Mouse (Mus musculus): Measurements from ENCODE around the gene Slc2a8. TPM values are rescaled to one million over a fixed set of nuclear protein-coding genes. Genes with fewer than 3 reads are reported as not detected.

Slc2a8 gene
- polyA plus RNA-seq, 1 experiment = 47.5 TPM

GRCm38 (mm10) chr2:32979675-32980074 lies 2.2 kb downstream of the Slc2a8 start:
- TF ChIP-seq CTCF (IDR thresholded peaks at IDR 0.05; ENCODE audit: extremely low read depth, insufficient read depth, low read length) (no peak), POLR2A (IDR thresholded peaks at IDR 0.05; ENCODE audit: extremely low read depth, insufficient read depth, low read length) (no peak)
- Histone ChIP-seq H3K27ac (ENCODE audit: insufficient read depth, low read length) (no peak overlapping the region), H3K4me3 (ENCODE audit: insufficient read depth, low read length) (no peak overlapping the region), H3K4me1 (ENCODE audit: control insufficient read depth, insufficient read depth, low read length) (peaks cover 7% of the 10 kb centered on the region; the same call in 1 of the 2 replicates)

GRCm38 (mm10) chr2:32978675-32979074 lies 3.2 kb downstream of the Slc2a8 start:
- no peak overlapping the region for H3K4me3 ChIP-seq (ENCODE audit: insufficient read depth, low read length)
- no peak overlapping the region for H3K27ac ChIP-seq (ENCODE audit: insufficient read depth, low read length)
- TF ChIP-seq CTCF (IDR thresholded peaks at IDR 0.05; ENCODE audit: extremely low read depth, insufficient read depth, low read length) = no peak
- TF ChIP-seq POLR2A (IDR thresholded peaks at IDR 0.05; ENCODE audit: extremely low read depth, insufficient read depth, low read length) = no peak
- H3K4me1 ChIP-seq (ENCODE audit: control insufficient read depth, insufficient read depth, low read length) = peaks cover 7% of the 10 kb centered on the region; the same call in 1 of the 2 replicates

GRCm38 (mm10) chr2:32977114-32977513 lies 4.8 kb downstream of the Slc2a8 start:
- no peak for TF ChIP-seq CTCF (IDR thresholded peaks at IDR 0.05; ENCODE audit: extremely low read depth, insufficient read depth, low read length)
- Histone ChIP-seq H3K27ac (ENCODE audit: insufficient read depth, low read length) (no peak overlapping the region), H3K4me1 (ENCODE audit: control insufficient read depth, insufficient read depth, low read length) (peaks cover 7% of the 10 kb centered on the region; the same call in 1 of the 2 replicates), H3K4me3 (ENCODE audit: insufficient read depth, low read length) (no peak overlapping the region)

- TF ChIP-seq POLR2A (IDR thresholded peaks at IDR 0.05; ENCODE audit: extremely low read depth, insufficient read depth, low read length) (no peak), CTCF (IDR thresholded peaks at IDR 0.05; ENCODE audit: extremely low read depth, insufficient read depth, low read length) (no peak)
- no peak overlapping the region for H3K4me3 ChIP-seq (ENCODE audit: insufficient read depth, low read length)
- no peak overlapping the region for H3K27ac ChIP-seq (ENCODE audit: insufficient read depth, low read length)
These were observed 7.7 kb downstream of the Slc2a8 start for GRCm38 (mm10) chr2:32974216-32974615.

GRCm38 (mm10) chr2:32971235-32971634 lies 10.6 kb downstream of the Slc2a8 start:
- no peak for TF ChIP-seq POLR2A (IDR thresholded peaks at IDR 0.05; ENCODE audit: extremely low read depth, insufficient read depth, low read length)
- TF ChIP-seq CTCF (IDR thresholded peaks at IDR 0.05; ENCODE audit: extremely low read depth, insufficient read depth, low read length) = no peak

More at GRCm38 (mm10) chr2:32974216-32974615, 7.7 kb downstream of the Slc2a8 start:
- peaks cover 1% of the 10 kb centered on the region; the same call in 1 of the 2 replicates for H3K4me1 ChIP-seq (ENCODE audit: control insufficient read depth, insufficient read depth, low read length)

GRCm38 (mm10) chr2:32969326-32969725 lies 12.6 kb downstream of the Slc2a8 start:
- Histone ChIP-seq H3K4me1 (ENCODE audit: control insufficient read depth, insufficient read depth, low read length) (0 out of 2 replicates have a peak, but pooled peaks cover 1% of the 10 kb centered on the region), H3K27ac (ENCODE audit: insufficient read depth, low read length) (no peak overlapping the region), H3K4me3 (ENCODE audit: insufficient read depth, low read length) (no peak overlapping the region)
- no peak for TF ChIP-seq CTCF (IDR thresholded peaks at IDR 0.05; ENCODE audit: extremely low read depth, insufficient read depth, low read length)
- 0 out of 2 replicates have a peak, but pooled peaks have one; percentile 32 for TF ChIP-seq POLR2A (IDR thresholded peaks at IDR 0.05; ENCODE audit: extremely low read depth, insufficient read depth, low read length)

More at GRCm38 (mm10) chr2:32971235-32971634, 10.6 kb downstream of the Slc2a8 start:
- Histone ChIP-seq H3K27ac (ENCODE audit: insufficient read depth, low read length) (no peak overlapping the region), H3K4me1 (ENCODE audit: control insufficient read depth, insufficient read depth, low read length) (0 out of 2 replicates have a peak, but pooled peaks cover 1% of the 10 kb centered on the region), H3K4me3 (ENCODE audit: insufficient read depth, low read length) (no peak overlapping the region)

GRCm38 (mm10) chr2:32968024-32968614 lies 13.8 kb downstream of the Slc2a8 start:
- peak overlapping the region; percentile 65; the same call in 1 of the 2 replicates for H3K4me3 ChIP-seq (ENCODE audit: insufficient read depth, low read length)
- H3K4me1 ChIP-seq (ENCODE audit: control insufficient read depth, insufficient read depth, low read length) = 0 out of 2 replicates have a peak, but pooled peaks cover 1% of the 10 kb centered on the region
- TF ChIP-seq CTCF (IDR thresholded peaks at IDR 0.05; ENCODE audit: extremely low read depth, insufficient read depth, low read length) (no peak), POLR2A (IDR thresholded peaks at IDR 0.05; ENCODE audit: extremely low read depth, insufficient read depth, low read length) (no peak)
- no peak overlapping the region for H3K27ac ChIP-seq (ENCODE audit: insufficient read depth, low read length)

- H3K4me3 ChIP-seq (ENCODE audit: insufficient read depth, low read length) = peak overlapping the region; percentile 65
- H3K27ac ChIP-seq (ENCODE audit: insufficient read depth, low read length) = peak overlapping the region; percentile 94
- TF ChIP-seq POLR2A (IDR thresholded peaks at IDR 0.05; ENCODE audit: extremely low read depth, insufficient read depth, low read length) (peak; percentile 87), CTCF (IDR thresholded peaks at IDR 0.05; ENCODE audit: extremely low read depth, insufficient read depth, low read length) (peak; percentile 26; the same call in 1 of the 2 replicates)
- H3K4me1 ChIP-seq (ENCODE audit: control insufficient read depth, insufficient read depth, low read length) = 0 out of 2 replicates have a peak, but pooled peaks cover 1% of the 10 kb centered on the region
These were observed 14.9 kb downstream of the Slc2a8 start for GRCm38 (mm10) chr2:32966689-32967631.

GRCm38 (mm10) chr2:32966184-32966688 lies 15.6 kb downstream of the Slc2a8 start:
- 0 out of 2 replicates have a peak, but pooled peaks cover 1% of the 10 kb centered on the region for H3K4me1 ChIP-seq (ENCODE audit: control insufficient read depth, insufficient read depth, low read length)
- no peak for TF ChIP-seq CTCF (IDR thresholded peaks at IDR 0.05; ENCODE audit: extremely low read depth, insufficient read depth, low read length)
- no peak for TF ChIP-seq POLR2A (IDR thresholded peaks at IDR 0.05; ENCODE audit: extremely low read depth, insufficient read depth, low read length)

More at GRCm38 (mm10) chr2:32966184-32966688, 15.6 kb downstream of the Slc2a8 start:
- Histone ChIP-seq H3K4me3 (ENCODE audit: insufficient read depth, low read length) (peak overlapping the region; percentile 65), H3K27ac (ENCODE audit: insufficient read depth, low read length) (peak overlapping the region; percentile 94)

All from cortical plate, adult 2 months (tissue).